Mouse (Mus musculus): Measurements from ENCODE around the gene 4921504E06Rik. TPM values are rescaled to one million over a fixed set of nuclear protein-coding genes. Genes with fewer than 3 reads are reported as not detected.

The 4921504E06Rik gene
- polyA plus RNA-seq, 1 experiment from 2014 or later = not detected

DNA sequence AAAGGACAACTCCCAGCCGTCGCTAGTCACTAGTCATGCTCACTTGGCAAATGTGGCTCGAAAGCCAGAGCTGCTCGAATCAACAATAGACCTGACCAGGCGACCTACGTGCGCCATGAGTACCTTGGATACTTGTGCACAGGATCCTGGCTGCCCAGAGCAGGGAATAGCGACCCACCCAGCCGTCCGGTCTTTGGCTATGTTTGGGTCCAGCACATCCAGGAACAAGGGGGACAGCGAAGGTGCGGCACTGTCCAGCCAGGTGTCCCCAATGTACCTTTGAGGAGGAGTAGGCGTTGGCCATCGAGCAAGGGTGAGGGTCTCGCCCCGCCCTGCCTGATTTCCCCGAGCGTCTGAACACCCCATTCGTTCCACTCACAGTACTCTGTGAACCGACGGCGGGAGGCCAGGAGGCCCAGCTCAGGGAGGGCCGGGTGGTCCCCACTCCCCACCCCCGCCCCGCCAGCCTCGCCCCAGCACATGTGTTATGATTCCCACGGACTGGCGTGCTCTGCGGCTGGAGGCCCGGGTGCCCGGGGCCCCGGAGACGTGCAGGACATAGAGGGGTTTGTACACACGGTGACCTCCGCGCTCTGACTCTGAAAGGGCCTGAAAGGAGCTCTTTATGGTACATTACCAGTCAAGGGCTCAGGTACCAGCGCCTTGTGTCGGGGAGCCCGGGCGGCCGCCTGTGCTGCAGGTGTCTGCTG lies 121.9 kb downstream of the 4921504E06Rik start:
- Histone ChIP-seq H3K9me3 (no peaks in the 10 kb centered on the region), H3K9ac (replicated peaks) (no peak overlapping the region), H3K4me1 (peaks cover 24% of the 10 kb centered on the region), H3K36me3 (no peaks in the 10 kb centered on the region), H3K4me3 (no peak overlapping the region), H3K4me2 (replicated peaks) (no peak overlapping the region), H3K27me3 (peaks cover 88% of the 10 kb centered on the region), H3K27ac (replicated peaks) (no peak overlapping the region)
- WGBS = 2% methylated on average over 41 of the region's 41 CpGs
- ATAC-seq (replicated peaks) = peak; percentile 63

DNA sequence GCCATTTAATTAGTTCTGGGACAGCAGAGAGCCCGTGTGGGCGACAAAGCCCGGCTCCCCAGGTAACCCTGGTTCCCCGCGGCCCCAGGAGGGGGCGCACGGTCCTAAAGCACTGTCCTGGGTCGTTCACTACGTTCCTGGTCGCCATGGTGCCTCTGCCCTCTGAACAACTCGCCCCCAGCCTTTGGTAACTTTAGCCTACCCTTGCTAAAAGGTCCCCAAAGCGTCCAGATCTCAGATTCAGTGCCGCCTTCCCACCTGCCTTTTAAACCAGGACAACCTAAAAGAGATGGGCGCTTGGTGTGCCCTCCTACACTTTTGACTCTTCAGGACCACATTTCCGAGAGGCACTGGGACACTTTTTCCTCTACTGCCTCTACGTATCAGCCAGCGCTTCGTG lies 122.5 kb downstream of the 4921504E06Rik start:
- peaks cover 94% of the 10 kb centered on the region for H3K27me3 ChIP-seq
- H3K9me3 ChIP-seq = no peaks in the 10 kb centered on the region
- H3K36me3 ChIP-seq = no peaks in the 10 kb centered on the region
- H3K27ac ChIP-seq (replicated peaks) = no peak overlapping the region
- peak overlapping the region; percentile 35 for H3K4me3 ChIP-seq
- peaks cover 24% of the 10 kb centered on the region for H3K4me1 ChIP-seq
- H3K4me2 ChIP-seq (replicated peaks) = peak overlapping the region; percentile 51
- WGBS = 1% methylated on average over 18 of the region's 18 CpGs
- no peak overlapping the region for H3K9ac ChIP-seq (replicated peaks)
- ATAC-seq (replicated peaks) = peak; percentile 71; the same call in 1 of the 2 replicates

- ATAC-seq (replicated peaks) = peak; percentile 26; the same call in 1 of the 2 replicates
- Histone ChIP-seq H3K27ac (replicated peaks) (no peak overlapping the region), H3K9me3 (no peaks in the 10 kb centered on the region), H3K36me3 (no peaks in the 10 kb centered on the region), H3K4me3 (peak overlapping the region; percentile 35), H3K4me2 (replicated peaks) (peak overlapping the region; percentile 51), H3K9ac (replicated peaks) (no peak overlapping the region), H3K27me3 (peaks cover 92% of the 10 kb centered on the region), H3K4me1 (peaks cover 24% of the 10 kb centered on the region)
- WGBS = 0% methylated on average over 33 of the region's 33 CpGs
These were observed 123.0 kb downstream of the 4921504E06Rik start for GRCm38 (mm10) chr2:19430746-19431145.

DNA sequence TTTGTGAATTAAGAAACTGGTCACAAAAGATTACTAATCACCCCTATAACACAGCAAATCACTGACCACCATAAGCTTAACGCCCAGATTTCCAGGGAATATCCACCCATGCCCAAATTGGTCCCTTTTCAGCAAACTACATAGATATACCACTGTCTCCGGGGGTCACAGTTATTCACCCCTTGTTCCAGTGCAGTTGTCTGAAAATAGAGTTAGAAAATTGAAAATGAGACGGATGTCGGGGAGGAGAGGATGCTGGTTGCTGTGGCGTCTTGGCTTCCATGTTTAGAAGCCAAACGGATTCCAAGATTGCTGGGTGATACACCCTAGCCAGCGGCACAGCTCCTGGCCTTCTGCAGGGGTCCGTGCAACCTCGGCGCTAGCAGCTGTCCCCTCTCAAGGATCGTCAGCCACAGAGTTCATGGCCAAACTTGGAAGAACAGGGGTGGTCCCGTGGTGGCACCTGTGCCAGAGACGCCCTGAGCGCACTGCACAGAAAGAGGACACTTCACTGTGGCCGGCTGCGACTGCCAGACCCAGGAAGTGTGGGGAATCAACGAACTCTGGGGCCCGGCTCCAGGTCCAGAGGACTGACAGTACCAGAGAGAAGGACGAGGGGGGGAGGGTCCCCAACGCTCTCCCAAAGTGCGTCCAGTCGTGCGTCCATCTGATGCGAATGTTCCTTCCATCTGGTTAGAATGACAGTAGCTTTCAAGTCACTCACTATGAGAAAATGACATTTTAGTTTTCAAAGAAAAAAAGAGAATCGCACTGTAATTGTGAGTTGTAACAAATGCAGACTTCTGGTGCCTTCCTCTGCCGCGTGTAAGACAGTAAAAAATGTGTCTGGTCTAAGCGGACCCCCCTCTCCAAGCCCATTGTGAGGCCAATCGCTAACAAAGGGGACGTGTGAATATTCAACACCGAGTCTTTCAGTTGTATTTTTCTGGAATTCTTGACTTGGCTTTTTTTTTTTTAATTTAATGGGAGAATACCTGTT lies 123.7 kb downstream of the 4921504E06Rik start:
- no peak overlapping the region for H3K27ac ChIP-seq (replicated peaks)
- 0 out of 2 replicates have a peak, but pooled peaks have one; percentile 21 for ATAC-seq (replicated peaks)
- H3K36me3 ChIP-seq = no peaks in the 10 kb centered on the region
- no peaks in the 10 kb centered on the region for H3K9me3 ChIP-seq
- 2% methylated on average over 31 of the region's 31 CpGs for WGBS
- no peak overlapping the region for H3K9ac ChIP-seq (replicated peaks)
- H3K4me3 ChIP-seq = peak overlapping the region; percentile 35
- peaks cover 89% of the 10 kb centered on the region for H3K27me3 ChIP-seq
- H3K4me1 ChIP-seq = peaks cover 24% of the 10 kb centered on the region
- peak overlapping the region; percentile 51 for H3K4me2 ChIP-seq (replicated peaks)

DNA sequence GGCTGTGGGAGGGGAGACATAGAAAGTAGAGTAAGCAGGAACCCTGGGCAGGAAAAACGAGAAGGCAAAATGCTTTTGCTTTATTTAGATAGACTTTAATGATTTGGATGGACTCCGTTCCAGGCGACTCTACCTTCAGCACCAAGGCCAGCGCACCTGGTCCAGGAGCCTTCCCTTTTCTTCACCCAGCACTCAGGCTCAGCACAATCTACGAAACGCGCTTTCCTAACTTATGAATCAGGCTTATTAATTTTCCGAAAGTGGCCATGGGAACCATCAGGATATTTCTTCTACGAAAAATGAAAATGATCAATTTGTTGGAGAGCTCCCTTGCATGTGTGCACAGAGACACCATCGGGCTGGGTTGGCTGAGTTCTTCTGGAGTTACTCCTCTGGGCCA lies 124.7 kb downstream of the 4921504E06Rik start:
- Histone ChIP-seq H3K27me3 (peaks cover 84% of the 10 kb centered on the region), H3K4me3 (no peak overlapping the region), H3K9me3 (no peaks in the 10 kb centered on the region), H3K36me3 (no peaks in the 10 kb centered on the region), H3K9ac (replicated peaks) (no peak overlapping the region), H3K4me1 (peaks cover 24% of the 10 kb centered on the region), H3K27ac (replicated peaks) (no peak overlapping the region), H3K4me2 (replicated peaks) (no peak overlapping the region)
- 5% methylated on average over 10 of the region's 10 CpGs for WGBS
- ATAC-seq (replicated peaks) = no peak

- H3K4me3 ChIP-seq = no peak overlapping the region
- H3K27ac ChIP-seq (replicated peaks) = no peak overlapping the region
- H3K4me1 ChIP-seq = no peaks in the 10 kb centered on the region
- no peaks in the 10 kb centered on the region for H3K36me3 ChIP-seq
- H3K27me3 ChIP-seq = peaks cover 30% of the 10 kb centered on the region
- WGBS = 54% methylated on average over 6 of the region's 6 CpGs
- ATAC-seq (replicated peaks) = no peak
- H3K9me3 ChIP-seq = no peaks in the 10 kb centered on the region
- H3K9ac ChIP-seq (replicated peaks) = no peak overlapping the region
- no peak overlapping the region for H3K4me2 ChIP-seq (replicated peaks)
These were observed 130.6 kb downstream of the 4921504E06Rik start for GRCm38 (mm10) chr2:19423086-19423485.

DNA sequence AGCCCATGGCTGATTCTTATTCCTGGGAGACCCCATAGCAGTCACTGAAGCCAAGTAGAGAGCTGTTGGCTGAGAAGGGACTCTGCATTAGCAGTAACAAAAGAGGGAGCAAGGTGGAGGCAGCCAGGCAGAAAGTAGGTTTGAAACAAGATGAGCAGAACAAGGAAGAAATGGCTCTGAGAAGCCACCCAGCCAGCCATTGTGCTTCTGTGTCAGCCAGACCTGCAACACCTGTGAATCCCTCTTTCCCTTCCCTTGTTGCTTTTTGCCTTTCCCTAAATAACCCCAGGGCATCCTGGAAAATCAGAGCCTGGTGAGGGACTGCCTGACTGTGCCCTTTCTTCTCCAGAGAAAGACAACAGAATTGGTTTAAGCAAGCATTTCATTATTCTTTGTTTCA lies 131.5 kb downstream of the 4921504E06Rik start:
- Histone ChIP-seq H3K4me2 (replicated peaks) (no peak overlapping the region), H3K27ac (replicated peaks) (no peak overlapping the region), H3K4me1 (no peaks in the 10 kb centered on the region), H3K9ac (replicated peaks) (no peak overlapping the region), H3K27me3 (peaks cover 24% of the 10 kb centered on the region), H3K4me3 (no peak overlapping the region), H3K36me3 (no peaks in the 10 kb centered on the region), H3K9me3 (no peaks in the 10 kb centered on the region)
- no peak for ATAC-seq (replicated peaks)

GRCm38 (mm10) chr2:19419686-19420345 lies 133.9 kb downstream of the 4921504E06Rik start:
- Histone ChIP-seq H3K27me3 (peaks cover 9% of the 10 kb centered on the region; the same call in 1 of the 2 replicates), H3K36me3 (no peaks in the 10 kb centered on the region), H3K9me3 (no peaks in the 10 kb centered on the region), H3K4me3 (no peak overlapping the region), H3K27ac (replicated peaks) (no peak overlapping the region), H3K4me1 (peaks cover 2% of the 10 kb centered on the region; the same call in 1 of the 2 replicates), H3K9ac (replicated peaks) (no peak overlapping the region), H3K4me2 (replicated peaks) (no peak overlapping the region)
- WGBS = 79% methylated on average over 1 of the region's 1 CpGs
- no peak for ATAC-seq (replicated peaks)

DNA sequence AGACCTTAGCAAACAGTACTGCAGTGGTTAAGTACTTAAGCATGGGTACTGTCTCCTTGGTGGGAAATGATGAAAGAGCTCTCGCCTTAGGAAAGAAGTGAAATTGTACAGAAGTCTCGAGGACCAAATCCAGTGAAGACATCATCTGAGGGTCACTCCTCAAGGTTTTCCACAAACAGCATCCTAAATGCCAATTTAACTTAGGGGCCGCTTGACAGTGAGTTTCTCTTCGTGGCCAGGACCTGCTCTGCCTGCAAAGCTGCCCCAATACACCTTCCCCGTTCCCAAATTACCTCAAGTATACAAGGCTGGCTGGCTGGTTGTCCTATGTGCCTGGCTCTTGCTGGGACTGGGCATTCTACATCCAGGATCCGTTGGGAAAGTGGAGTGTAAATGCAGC lies 137.6 kb downstream of the 4921504E06Rik start:
- WGBS = 67% methylated on average over 6 of the region's 6 CpGs
- H3K4me3 ChIP-seq = no peak overlapping the region
- H3K27ac ChIP-seq (replicated peaks) = no peak overlapping the region
- peaks cover 5% of the 10 kb centered on the region; the same call in 1 of the 2 replicates for H3K4me1 ChIP-seq
- ATAC-seq (replicated peaks) = no peak
- no peaks in the 10 kb centered on the region; the same call in 1 of the 2 replicates for H3K27me3 ChIP-seq
- H3K36me3 ChIP-seq = no peaks in the 10 kb centered on the region
- no peak overlapping the region for H3K4me2 ChIP-seq (replicated peaks)
- no peak overlapping the region for H3K9ac ChIP-seq (replicated peaks)
- no peaks in the 10 kb centered on the region for H3K9me3 ChIP-seq

DNA sequence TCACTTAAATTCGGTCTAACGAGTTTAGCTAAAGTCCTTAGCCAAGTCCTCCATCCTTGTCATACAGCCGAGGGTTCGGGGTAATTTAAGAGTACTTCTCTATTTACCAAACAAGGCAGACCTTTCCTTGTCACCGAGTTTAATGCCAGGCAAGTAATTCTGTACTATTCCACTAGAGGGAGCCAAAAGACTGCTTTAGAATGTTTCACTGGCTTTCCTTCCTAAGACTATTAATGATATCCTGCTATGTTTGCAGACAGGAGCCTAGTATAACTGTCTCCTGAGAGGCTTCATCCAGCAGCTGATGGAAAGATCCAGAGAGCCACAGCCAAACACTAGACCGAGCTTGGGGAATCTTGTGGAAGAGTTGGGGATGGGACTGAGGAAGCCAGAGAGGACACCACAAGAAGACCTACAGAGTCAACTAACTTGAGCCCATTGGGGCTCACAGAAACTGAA lies 138.6 kb downstream of the 4921504E06Rik start:
- peak; percentile 49 for ATAC-seq (replicated peaks)
- 2% methylated on average over 6 of the region's 6 CpGs for WGBS
- no peak overlapping the region for H3K27ac ChIP-seq (replicated peaks)
- H3K9ac ChIP-seq (replicated peaks) = no peak overlapping the region
- no peaks in the 10 kb centered on the region for H3K36me3 ChIP-seq
- peaks cover 5% of the 10 kb centered on the region; the same call in 1 of the 2 replicates for H3K4me1 ChIP-seq
- H3K9me3 ChIP-seq = no peaks in the 10 kb centered on the region
- H3K4me2 ChIP-seq (replicated peaks) = peak overlapping the region; percentile 46
- peak overlapping the region; percentile 34 for H3K4me3 ChIP-seq
- H3K27me3 ChIP-seq = no peaks in the 10 kb centered on the region; the same call in 1 of the 2 replicates

DNA sequence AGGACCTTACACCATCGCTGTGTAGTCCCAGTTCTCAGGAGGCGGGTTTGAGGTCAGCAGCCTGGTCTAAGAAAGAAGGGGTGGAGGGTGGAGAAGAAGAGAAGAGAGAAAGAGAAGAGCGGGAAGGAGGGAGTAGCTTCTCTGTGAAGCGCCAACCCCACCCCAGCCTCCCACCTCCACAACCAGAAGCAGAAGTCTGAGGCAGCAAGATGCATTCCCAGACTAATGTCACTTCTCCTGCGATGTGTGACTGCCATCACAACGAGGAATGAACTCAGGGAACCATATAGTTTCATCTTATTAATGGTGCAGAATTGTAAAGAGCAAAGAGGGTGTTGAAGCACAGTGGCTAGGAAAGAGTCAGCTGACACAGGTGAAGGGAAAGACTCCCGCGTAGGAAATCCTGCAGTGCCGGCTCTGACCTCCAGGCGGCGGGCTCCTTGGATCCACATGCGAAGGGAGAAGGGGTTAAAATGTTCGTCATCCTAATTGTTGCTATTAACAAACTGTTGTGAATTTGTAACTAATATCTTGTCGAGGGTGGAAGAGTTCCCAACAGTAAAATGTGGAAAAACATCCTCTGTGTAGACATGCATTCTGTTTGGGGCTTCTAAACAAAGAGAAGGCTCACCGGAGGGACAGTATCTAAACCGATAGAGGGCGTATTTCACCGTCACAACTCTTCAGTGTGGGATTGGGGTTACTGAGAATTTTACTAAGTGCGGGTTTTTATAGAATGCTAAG lies 139.3 kb downstream of the 4921504E06Rik start:
- Histone ChIP-seq H3K9ac (replicated peaks) (no peak overlapping the region; the same call in 1 of the 2 replicates), H3K4me1 (peaks cover 5% of the 10 kb centered on the region; the same call in 1 of the 2 replicates), H3K27me3 (no peaks in the 10 kb centered on the region), H3K36me3 (no peaks in the 10 kb centered on the region), H3K4me3 (peak overlapping the region; percentile 34), H3K27ac (replicated peaks) (no peak overlapping the region), H3K4me2 (replicated peaks) (peak overlapping the region; percentile 46), H3K9me3 (no peaks in the 10 kb centered on the region)
- ATAC-seq (replicated peaks) = peak; percentile 65
- 20% methylated on average over 19 of the region's 19 CpGs for WGBS

All from forebrain, embryonic 15.5 days (tissue).